ENCODE assay signal across 21 mouse cellular contexts in genomic region chr11:76144386-76144785, GRCm38 (mm10).
"Had no signal": no experiment of that assay in that cellular context is flagged by ENCODE, and none has a peak within 500 bp of the region (broad histone marks: within the 10 kb centered on the region; RNA-seq: fewer than 3 reads in every experiment).

No protein-coding gene starts in this region.

- H3K27me3 ChIP-seq: intestine, embryonic 15.5 days; liver, embryonic 12.5 days; liver, embryonic 15.5 days; lung, embryonic 15.5 days; megakaryocyte, embryonic 14.5 days; midbrain, embryonic 13.5 days; neural tube, embryonic 13.5 days had no signal

- H3K9me3 ChIP-seq: intestine, embryonic 15.5 days; liver, embryonic 12.5 days; liver, embryonic 15.5 days; lung, embryonic 15.5 days; megakaryocyte, embryonic 14.5 days; midbrain, embryonic 10.5 days; midbrain, embryonic 13.5 days; neural tube, embryonic 13.5 days had no signal

- H3K4me2 ChIP-seq: intestine, embryonic 15.5 days; liver, embryonic 12.5 days; liver, embryonic 15.5 days; lung, embryonic 15.5 days; midbrain, embryonic 13.5 days; neural tube, embryonic 13.5 days had no signal

- H3K36me3 ChIP-seq: liver, embryonic 12.5 days; liver, embryonic 15.5 days; lung, embryonic 15.5 days had no signal

- H3K4me1 ChIP-seq: liver, embryonic 12.5 days; liver, embryonic 15.5 days had no signal

- ATAC-seq: liver, embryonic 12.5 days; midbrain, embryonic 13.5 days; midbrain, embryonic 16.5 days had no signal

- H3K27ac ChIP-seq: intestine, embryonic 15.5 days; left cerebral cortex, adult 2 months; liver, embryonic 12.5 days; liver, embryonic 15.5 days; lung, embryonic 15.5 days; midbrain, embryonic 10.5 days; midbrain, embryonic 13.5 days; neural tube, embryonic 13.5 days had no signal

- H3K9ac ChIP-seq: intestine, embryonic 15.5 days; liver, embryonic 12.5 days; liver, embryonic 15.5 days; lung, embryonic 15.5 days; midbrain, embryonic 13.5 days; neural tube, embryonic 13.5 days had no signal

- DNase-seq: layer of hippocampus, postnatal 36 days; lung, adult 18-20 months; lung, postnatal 10 days; lung, postnatal 36 days; retina, postnatal 1 day; right cerebral cortex, postnatal 25 days; spleen, adult 18-20 months; thymus, adult 2 months; thymus, postnatal 14 days; thymus, postnatal 4 days had no signal

- H3K4me3 ChIP-seq: intestine, embryonic 15.5 days; left cerebral cortex, adult 2 months; liver, embryonic 12.5 days; liver, embryonic 15.5 days; lung, embryonic 15.5 days; megakaryocyte, embryonic 14.5 days; midbrain, embryonic 10.5 days; midbrain, embryonic 13.5 days; myocyte; neural tube, embryonic 13.5 days had no signal
